Mouse (Mus musculus): ENCODE results near the gene Helt.
"Not testable (repeated sequence)": the region's sequence is repeated elsewhere in the genome, so short reads cannot be mapped to it uniquely, and the experiment has no call there.

The Helt gene

DNA sequence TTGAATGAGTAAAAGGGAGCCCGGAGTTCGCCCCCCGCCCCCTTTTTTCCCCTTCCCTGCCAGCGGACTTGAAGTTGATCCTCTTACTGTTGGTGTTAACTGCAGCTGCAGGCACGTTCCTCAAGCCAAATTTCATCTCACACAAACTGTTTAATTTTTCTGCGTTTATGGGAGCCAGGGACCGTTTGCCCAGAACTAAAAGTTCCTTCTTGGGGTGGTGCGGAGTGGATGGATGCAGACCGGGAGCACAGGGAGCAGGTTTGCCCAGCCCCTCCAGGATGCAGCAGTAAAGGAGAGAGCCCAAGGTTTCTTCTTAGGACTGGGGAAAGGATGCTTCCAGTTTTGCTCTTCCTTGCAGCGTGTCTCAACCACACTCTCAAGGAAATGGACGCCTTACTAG is 2.1 kb upstream of the Helt start:
- no peak for DNase-seq (ENCODE audit: low read depth)

DNA sequence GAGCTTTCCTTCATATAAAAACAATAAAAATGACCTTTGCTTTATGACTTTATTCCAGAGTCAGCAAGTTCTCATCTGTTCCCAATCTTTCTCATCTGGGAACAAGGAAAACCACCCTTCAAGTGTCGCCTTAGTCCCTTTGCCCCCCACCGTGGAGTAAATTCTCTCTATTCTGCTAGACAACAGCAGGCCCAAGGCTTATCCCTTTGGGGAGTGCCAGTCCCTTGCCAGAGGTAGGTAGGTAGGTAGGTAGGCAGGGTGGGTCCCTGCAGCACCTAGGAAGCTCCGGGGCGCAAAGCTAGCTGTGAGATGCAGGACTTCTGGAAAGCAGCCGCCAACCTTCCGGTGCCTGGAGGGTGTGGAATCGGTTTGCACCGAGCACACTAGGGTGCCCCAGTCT is 1.5 kb upstream of the Helt start:
- no peak for DNase-seq (ENCODE audit: low read depth)

DNA sequence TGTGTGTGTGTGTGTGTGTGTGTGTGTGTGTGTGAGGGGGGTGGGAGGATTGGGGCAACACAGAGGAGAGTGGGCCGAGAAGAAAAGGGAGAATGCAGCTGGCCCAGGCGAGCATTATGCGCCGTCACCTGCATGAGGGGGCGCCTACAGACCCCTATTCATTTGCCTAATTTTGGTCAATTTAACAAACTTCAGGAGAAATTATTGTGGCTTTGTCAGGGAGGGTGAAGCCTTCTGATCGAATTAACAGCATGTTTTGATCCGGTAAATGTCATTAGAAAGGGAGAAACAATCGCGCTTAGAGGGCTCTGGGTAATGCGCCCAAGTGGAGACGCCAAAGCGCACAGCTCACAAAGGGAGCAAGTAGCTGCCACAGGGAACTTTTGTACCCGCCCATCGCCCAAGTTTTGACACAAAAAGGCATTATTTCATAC is 647 bp upstream of the Helt start:
- no peak for DNase-seq (ENCODE audit: low read depth)

GRCm38 (mm10) chr8:46293741-46294151 is 725 bp downstream of the Helt start:
- no peak for DNase-seq (ENCODE audit: low read depth)

GRCm38 (mm10) chr8:46293201-46293600 is 1.3 kb downstream of the Helt start:
- no peak for DNase-seq (ENCODE audit: low read depth)

- DNase-seq (ENCODE audit: low read depth) = no peak
Observed at GRCm38 (mm10) chr8:46291931-46292675, 2.4 kb downstream of the Helt start.

DNA sequence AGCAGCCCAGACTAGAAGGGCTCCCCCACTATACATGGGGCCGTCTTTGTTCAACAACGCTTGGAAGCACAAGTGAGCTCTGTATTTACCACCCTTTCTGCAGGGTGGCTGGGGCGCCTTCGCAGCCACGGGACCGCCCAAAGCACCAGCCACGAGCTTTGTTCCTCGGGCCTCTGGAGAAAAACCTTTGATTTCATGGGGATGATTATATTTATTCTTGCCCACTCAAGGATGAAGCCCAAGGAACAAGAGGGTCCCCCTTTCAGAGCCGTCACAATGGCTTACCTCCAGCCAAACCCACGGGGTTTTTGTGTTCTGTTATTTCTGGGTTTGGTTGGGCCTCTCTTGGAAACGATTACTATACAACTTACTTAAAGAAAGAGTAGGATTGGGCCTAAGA is 5.2 kb downstream of the Helt start:
- no peak for DNase-seq (ENCODE audit: low read depth)

GRCm38 (mm10) chr8:46288021-46288420 is 6.5 kb downstream of the Helt start:
- DNase-seq (ENCODE audit: low read depth) = no peak

DNA sequence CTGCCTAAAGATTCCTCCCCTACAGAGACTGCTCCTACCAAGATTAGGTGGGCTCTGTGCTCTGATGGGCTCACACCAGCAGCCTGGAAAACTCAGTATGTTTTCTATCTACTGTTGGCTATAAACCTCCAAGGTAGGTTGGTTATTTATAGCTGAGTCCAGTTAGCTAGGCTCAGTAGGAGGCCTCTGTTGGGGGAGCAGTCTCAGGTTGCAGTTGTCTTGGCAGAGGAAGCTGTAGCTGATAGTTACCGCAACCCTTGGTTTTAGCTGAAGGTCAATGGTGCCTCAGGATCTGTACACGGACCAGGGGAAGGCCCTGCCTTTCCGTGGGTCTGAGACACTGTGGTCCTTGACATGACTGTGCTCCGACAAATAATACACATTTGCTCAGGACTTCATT is 8.5 kb downstream of the Helt start:
- DNase-seq (ENCODE audit: low read depth) = no peak

- DNase-seq (ENCODE audit: low read depth) = peak; percentile 44
Observed at GRCm38 (mm10) chr8:46281536-46281935, 12.9 kb downstream of the Helt start.

GRCm38 (mm10) chr8:46276939-46277338 is 17.5 kb downstream of the Helt start:
- no peak for DNase-seq (ENCODE audit: low read depth)

- DNase-seq (ENCODE audit: low read depth) = no peak
Observed at GRCm38 (mm10) chr8:46270741-46271140, 23.7 kb downstream of the Helt start.

- no peak for DNase-seq (ENCODE audit: low read depth)
Observed at GRCm38 (mm10) chr8:46270147-46270546, 24.3 kb downstream of the Helt start.

GRCm38 (mm10) chr8:46266801-46267200 is 27.7 kb downstream of the Helt start:
- no peak for DNase-seq (ENCODE audit: low read depth)

DNA sequence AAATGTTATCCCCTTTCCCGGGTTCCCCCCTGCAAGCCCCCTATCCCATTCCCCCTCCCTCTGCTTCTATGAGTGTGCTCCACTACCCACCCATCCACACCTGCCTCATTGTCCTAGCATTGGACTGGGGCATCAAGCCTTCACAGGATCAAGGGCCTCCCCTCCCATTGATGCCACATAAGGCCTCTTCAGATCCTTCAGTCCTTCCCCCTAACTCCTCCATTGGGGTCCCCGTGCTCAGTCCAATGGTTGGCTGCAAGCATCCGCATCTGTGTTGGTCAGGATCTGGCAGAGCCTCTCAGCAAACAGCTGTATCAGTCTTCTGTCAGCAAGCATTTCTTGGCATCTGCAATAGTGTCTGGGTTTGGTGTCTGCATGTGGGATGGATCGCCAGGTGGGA is 30.3 kb downstream of the Helt start:
- not testable (repeated sequence) for DNase-seq (ENCODE audit: low read depth)

- no peak for DNase-seq (ENCODE audit: low read depth)
Observed at GRCm38 (mm10) chr8:46257921-46258682, 36.4 kb downstream of the Helt start.

- DNase-seq (ENCODE audit: low read depth) = no peak
Observed at GRCm38 (mm10) chr8:46252456-46252855, 42.0 kb downstream of the Helt start.

- DNase-seq (ENCODE audit: low read depth) = no peak
Observed at GRCm38 (mm10) chr8:46251561-46251960, 42.9 kb downstream of the Helt start.

- no peak for DNase-seq (ENCODE audit: low read depth)
Observed at GRCm38 (mm10) chr8:46246346-46246745, 48.1 kb downstream of the Helt start.

- DNase-seq (ENCODE audit: low read depth) = no peak
Observed at GRCm38 (mm10) chr8:46242946-46243345, 51.5 kb downstream of the Helt start.

Measured in naive thymus-derived CD4-positive, alpha-beta T cell, adult 2 months (primary cell).